Mouse (Mus musculus): ENCODE measurements around the gene Sars2. TPM values are rescaled to one million over a fixed set of nuclear protein-coding genes. Genes with fewer than 3 reads are reported as not detected.

Gene Sars2
- polyA plus RNA-seq, 1 experiment, result 10.5 TPM

- Histone ChIP-seq H3K79me2 (ENCODE audit: control insufficient read depth, insufficient read depth) (no peaks in the 10 kb centered on the region), H3K4me2 (ENCODE audit: low read depth) (no peak overlapping the region), H3K27me3 (ENCODE audit: control insufficient read depth, insufficient read depth, insufficient read length) (no peaks in the 10 kb centered on the region), H3K36me3 (ENCODE audit: control insufficient read depth, insufficient read depth) (no peaks in the 10 kb centered on the region), H3ac (ENCODE audit: control insufficient read depth, insufficient read length) (no peak overlapping the region), H3K4me3 (no peak overlapping the region)
- TF ChIP-seq MYOG (IDR thresholded peaks at IDR 0.05; ENCODE audit: control insufficient read depth in 1 of 3, insufficient read depth in 1 of 3, insufficient read length in 2 of 3, low read depth in 2 of 3) (no peak), MAX (IDR thresholded peaks at IDR 0.05; ENCODE audit: low read depth) (no peak), TCF12 (IDR thresholded peaks at IDR 0.05; ENCODE audit: insufficient read depth, poor library complexity, severe bottlenecking) (no peak), REST (IDR thresholded peaks at IDR 0.05; ENCODE audit: insufficient read depth, insufficient read length) (no peak), TCF3 (IDR thresholded peaks at IDR 0.05; ENCODE audit: insufficient read length, low read depth) (no peak), POLR2A (IDR thresholded peaks at IDR 0.05; ENCODE audit: insufficient read length, low read depth) (no peak), POLR2AphosphoS2 (IDR thresholded peaks at IDR 0.05; ENCODE audit: insufficient read length, low read depth) (no peak), E2F4 (IDR thresholded peaks at IDR 0.05; ENCODE audit: insufficient read depth) (no peak), MYOD1 (IDR thresholded peaks at IDR 0.05; ENCODE audit: control insufficient read depth in 1 of 3, insufficient read length in 2 of 3, low read depth in 2 of 3) (no peak), CEBPB (IDR thresholded peaks at IDR 0.05; ENCODE audit: insufficient read depth, poor library complexity, severe bottlenecking) (no peak), USF1 (IDR thresholded peaks at IDR 0.05; ENCODE audit: low read depth) (no peak), SRF (IDR thresholded peaks at IDR 0.05; ENCODE audit: control insufficient read depth, insufficient read length, low read depth) (no peak)
Measured at GRCm38 (mm10) chr7:28792391-28793185, 50.8 kb downstream of the Sars2 start.

- TF ChIP-seq TCF3 (IDR thresholded peaks at IDR 0.05; ENCODE audit: insufficient read length, low read depth) (no peak), SRF (IDR thresholded peaks at IDR 0.05; ENCODE audit: control insufficient read depth, insufficient read length, low read depth) (no peak), MYOG (IDR thresholded peaks at IDR 0.05; ENCODE audit: control insufficient read depth in 1 of 3, insufficient read depth in 1 of 3, insufficient read length in 2 of 3, low read depth in 2 of 3) (no peak), MYOD1 (IDR thresholded peaks at IDR 0.05; ENCODE audit: control insufficient read depth in 1 of 3, insufficient read length in 2 of 3, low read depth in 2 of 3) (no peak), E2F4 (IDR thresholded peaks at IDR 0.05; ENCODE audit: insufficient read depth) (no peak), REST (IDR thresholded peaks at IDR 0.05; ENCODE audit: insufficient read depth, insufficient read length) (no peak), USF1 (IDR thresholded peaks at IDR 0.05; ENCODE audit: low read depth) (no peak), CEBPB (IDR thresholded peaks at IDR 0.05; ENCODE audit: insufficient read depth, poor library complexity, severe bottlenecking) (no peak), TCF12 (IDR thresholded peaks at IDR 0.05; ENCODE audit: insufficient read depth, poor library complexity, severe bottlenecking) (no peak), POLR2AphosphoS2 (IDR thresholded peaks at IDR 0.05; ENCODE audit: insufficient read length, low read depth) (no peak), POLR2A (IDR thresholded peaks at IDR 0.05; ENCODE audit: insufficient read length, low read depth) (no peak), MAX (IDR thresholded peaks at IDR 0.05; ENCODE audit: low read depth) (no peak)
- no peak overlapping the region for H3K4me3 ChIP-seq
- H3K79me2 ChIP-seq (ENCODE audit: control insufficient read depth, insufficient read depth), result no peaks in the 10 kb centered on the region
- H3K27me3 ChIP-seq (ENCODE audit: control insufficient read depth, insufficient read depth, insufficient read length), result no peaks in the 10 kb centered on the region
- H3K4me2 ChIP-seq (ENCODE audit: low read depth), result no peak overlapping the region
- H3ac ChIP-seq (ENCODE audit: control insufficient read depth, insufficient read length), result no peak overlapping the region
- H3K36me3 ChIP-seq (ENCODE audit: control insufficient read depth, insufficient read depth), result no peaks in the 10 kb centered on the region
Measured at GRCm38 (mm10) chr7:28793834-28794233, 52.0 kb downstream of the Sars2 start.

- no peak for TF ChIP-seq MYOG (IDR thresholded peaks at IDR 0.05; ENCODE audit: control insufficient read depth in 1 of 3, insufficient read depth in 1 of 3, insufficient read length in 2 of 3, low read depth in 2 of 3)
- TF ChIP-seq MYOD1 (IDR thresholded peaks at IDR 0.05; ENCODE audit: control insufficient read depth in 1 of 3, insufficient read length in 2 of 3, low read depth in 2 of 3), result no peak
- no peak for TF ChIP-seq TCF12 (IDR thresholded peaks at IDR 0.05; ENCODE audit: insufficient read depth, poor library complexity, severe bottlenecking)
- TF ChIP-seq POLR2AphosphoS2 (IDR thresholded peaks at IDR 0.05; ENCODE audit: insufficient read length, low read depth), result no peak
- TF ChIP-seq POLR2A (IDR thresholded peaks at IDR 0.05; ENCODE audit: insufficient read length, low read depth), result no peak
- no peak for TF ChIP-seq SRF (IDR thresholded peaks at IDR 0.05; ENCODE audit: control insufficient read depth, insufficient read length, low read depth)
- no peak for TF ChIP-seq USF1 (IDR thresholded peaks at IDR 0.05; ENCODE audit: low read depth)
- TF ChIP-seq E2F4 (IDR thresholded peaks at IDR 0.05; ENCODE audit: insufficient read depth), result no peak
- no peaks in the 10 kb centered on the region for H3K27me3 ChIP-seq (ENCODE audit: control insufficient read depth, insufficient read depth, insufficient read length)
- H3K4me2 ChIP-seq (ENCODE audit: low read depth), result no peak overlapping the region
- H3ac ChIP-seq (ENCODE audit: control insufficient read depth, insufficient read length), result no peak overlapping the region
- H3K36me3 ChIP-seq (ENCODE audit: control insufficient read depth, insufficient read depth), result no peaks in the 10 kb centered on the region
- H3K79me2 ChIP-seq (ENCODE audit: control insufficient read depth, insufficient read depth), result no peaks in the 10 kb centered on the region
- no peak overlapping the region for H3K4me3 ChIP-seq
Measured at GRCm38 (mm10) chr7:28794496-28794895, 52.7 kb downstream of the Sars2 start.

- Histone ChIP-seq H3ac (ENCODE audit: control insufficient read depth, insufficient read length) (no peak overlapping the region), H3K4me3 (no peak overlapping the region), H3K4me2 (ENCODE audit: low read depth) (no peak overlapping the region), H3K79me2 (ENCODE audit: control insufficient read depth, insufficient read depth) (no peaks in the 10 kb centered on the region), H3K27me3 (ENCODE audit: control insufficient read depth, insufficient read depth, insufficient read length) (no peaks in the 10 kb centered on the region), H3K36me3 (ENCODE audit: control insufficient read depth, insufficient read depth) (no peaks in the 10 kb centered on the region)
- TF ChIP-seq REST (IDR thresholded peaks at IDR 0.05; ENCODE audit: insufficient read depth, insufficient read length), result no peak
Measured at GRCm38 (mm10) chr7:28795832-28796231, 54.0 kb downstream of the Sars2 start.

GRCm38 (mm10) chr7:28796562-28796975 is 54.8 kb downstream of the Sars2 start:
- H3K4me3 ChIP-seq, result no peak overlapping the region
- no peak overlapping the region for H3ac ChIP-seq (ENCODE audit: control insufficient read depth, insufficient read length)
- H3K27me3 ChIP-seq (ENCODE audit: control insufficient read depth, insufficient read depth, insufficient read length), result no peaks in the 10 kb centered on the region
- TF ChIP-seq TCF12 (IDR thresholded peaks at IDR 0.05; ENCODE audit: insufficient read depth, poor library complexity, severe bottlenecking) (no peak), POLR2AphosphoS2 (IDR thresholded peaks at IDR 0.05; ENCODE audit: insufficient read length, low read depth) (no peak), MAX (IDR thresholded peaks at IDR 0.05; ENCODE audit: low read depth) (no peak), MYOG (IDR thresholded peaks at IDR 0.05; ENCODE audit: control insufficient read depth in 1 of 3, insufficient read depth in 1 of 3, insufficient read length in 2 of 3, low read depth in 2 of 3) (no peak), TCF3 (IDR thresholded peaks at IDR 0.05; ENCODE audit: insufficient read length, low read depth) (no peak), MYOD1 (IDR thresholded peaks at IDR 0.05; ENCODE audit: control insufficient read depth in 1 of 3, insufficient read length in 2 of 3, low read depth in 2 of 3) (peak in 1 of 3 experiments; percentile 8), SRF (IDR thresholded peaks at IDR 0.05; ENCODE audit: control insufficient read depth, insufficient read length, low read depth) (no peak), CEBPB (IDR thresholded peaks at IDR 0.05; ENCODE audit: insufficient read depth, poor library complexity, severe bottlenecking) (no peak), E2F4 (IDR thresholded peaks at IDR 0.05; ENCODE audit: insufficient read depth) (no peak), REST (IDR thresholded peaks at IDR 0.05; ENCODE audit: insufficient read depth, insufficient read length) (no peak), POLR2A (IDR thresholded peaks at IDR 0.05; ENCODE audit: insufficient read length, low read depth) (peak; percentile 17), USF1 (IDR thresholded peaks at IDR 0.05; ENCODE audit: low read depth) (no peak)
- no peaks in the 10 kb centered on the region for H3K36me3 ChIP-seq (ENCODE audit: control insufficient read depth, insufficient read depth)
- H3K79me2 ChIP-seq (ENCODE audit: control insufficient read depth, insufficient read depth), result no peaks in the 10 kb centered on the region
- no peak overlapping the region for H3K4me2 ChIP-seq (ENCODE audit: low read depth)

Data from myocyte (in vitro differentiated cells).